Mouse (Mus musculus): Measurements from ENCODE around the gene Plagl1. TPM values are rescaled to one million over a fixed set of nuclear protein-coding genes. Genes with fewer than 3 reads are reported as not detected.
A peak's percentile ranks its signal among the peaks of the same experiment; 100 is the strongest.

Plagl1 gene
- polyA plus RNA-seq, 1 experiment from 2014 or later: 81.0 TPM

DNA sequence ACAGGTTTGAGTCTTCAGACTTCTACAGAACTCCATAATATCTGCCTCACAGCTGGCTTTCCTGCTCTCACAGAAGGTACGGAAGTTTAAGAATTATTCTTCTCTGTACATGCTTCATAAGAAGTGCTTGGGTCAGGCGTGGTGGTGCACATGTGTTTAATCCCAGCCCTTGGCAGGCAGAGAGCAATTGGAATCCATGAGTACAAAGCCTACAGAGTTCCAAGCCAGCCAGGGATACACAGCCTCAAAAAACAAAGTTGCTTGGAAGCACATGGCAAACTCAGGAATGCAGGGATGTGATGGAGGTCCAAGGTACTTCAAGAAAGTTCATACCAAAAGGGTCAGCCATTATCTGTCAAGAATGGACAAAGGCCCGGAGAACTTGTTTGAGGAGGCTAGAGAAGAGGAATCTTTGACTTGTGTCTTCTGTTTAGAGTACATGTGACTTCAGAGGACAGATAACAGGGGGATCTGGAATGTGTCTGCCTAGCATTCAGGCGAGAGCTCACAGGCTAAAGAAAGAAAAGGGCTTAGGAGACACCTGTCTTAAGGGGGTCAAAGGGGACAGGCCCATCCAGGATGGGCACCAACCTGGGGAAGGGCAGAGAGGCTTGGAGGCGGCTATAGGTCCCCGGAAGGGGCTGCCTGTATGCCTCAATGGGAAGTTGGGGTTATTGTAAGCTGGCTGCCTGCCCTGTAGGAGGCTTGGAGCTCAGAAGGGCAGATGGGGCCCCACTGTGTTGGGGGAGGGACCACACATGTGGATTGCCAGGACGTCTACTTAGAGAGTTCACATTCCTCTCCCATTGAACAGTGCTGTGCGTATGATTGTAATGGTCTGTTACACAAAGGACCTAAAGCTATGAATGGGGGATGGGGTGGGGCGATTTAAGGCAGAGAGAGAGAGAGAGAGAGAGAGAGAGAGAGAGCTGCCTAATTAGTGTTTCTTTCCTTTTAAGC is 56.7 kb downstream of the Plagl1 start:
- H3K4me1 ChIP-seq (replicated peaks; ENCODE audit: control insufficient read depth, insufficient read depth): peaks cover 4% of the 10 kb centered on the region
- TF ChIP-seq CTCF (IDR thresholded peaks at IDR 0.05; ENCODE audit: low read depth): no peak
- TF ChIP-seq EP300 (optimal IDR thresholded peaks at IDR 0.05): no peak
- DNase-seq (ENCODE audit: low spot score) (no peak), ATAC-seq (ENCODE audit: low FRiP score, low TSS enrichment) (no peak; the same call in 1 of the 2 replicates)
- no peaks in the 10 kb centered on the region for H3K27me3 ChIP-seq (ENCODE audit: control insufficient read depth, insufficient read depth, low read length)
- WGBS: 49% methylated on average over 9 of the region's 9 CpGs
- H3K36me3 ChIP-seq (ENCODE audit: control insufficient read depth, insufficient read depth, low read length): no peaks in the 10 kb centered on the region
- no peak overlapping the region for H3K4me2 ChIP-seq (replicated peaks; ENCODE audit: low read depth)
- H3K9me3 ChIP-seq (ENCODE audit: control insufficient read depth, low read length): no peaks in the 10 kb centered on the region
- no peak overlapping the region for H3K9ac ChIP-seq (ENCODE audit: low read length)
- H3K4me3 ChIP-seq (ENCODE audit: low read depth, low read length): no peak overlapping the region
- 0 out of 2 replicates have a peak overlapping the region, but pooled peaks have one; percentile 35 for H3K27ac ChIP-seq (replicated peaks)

DNA sequence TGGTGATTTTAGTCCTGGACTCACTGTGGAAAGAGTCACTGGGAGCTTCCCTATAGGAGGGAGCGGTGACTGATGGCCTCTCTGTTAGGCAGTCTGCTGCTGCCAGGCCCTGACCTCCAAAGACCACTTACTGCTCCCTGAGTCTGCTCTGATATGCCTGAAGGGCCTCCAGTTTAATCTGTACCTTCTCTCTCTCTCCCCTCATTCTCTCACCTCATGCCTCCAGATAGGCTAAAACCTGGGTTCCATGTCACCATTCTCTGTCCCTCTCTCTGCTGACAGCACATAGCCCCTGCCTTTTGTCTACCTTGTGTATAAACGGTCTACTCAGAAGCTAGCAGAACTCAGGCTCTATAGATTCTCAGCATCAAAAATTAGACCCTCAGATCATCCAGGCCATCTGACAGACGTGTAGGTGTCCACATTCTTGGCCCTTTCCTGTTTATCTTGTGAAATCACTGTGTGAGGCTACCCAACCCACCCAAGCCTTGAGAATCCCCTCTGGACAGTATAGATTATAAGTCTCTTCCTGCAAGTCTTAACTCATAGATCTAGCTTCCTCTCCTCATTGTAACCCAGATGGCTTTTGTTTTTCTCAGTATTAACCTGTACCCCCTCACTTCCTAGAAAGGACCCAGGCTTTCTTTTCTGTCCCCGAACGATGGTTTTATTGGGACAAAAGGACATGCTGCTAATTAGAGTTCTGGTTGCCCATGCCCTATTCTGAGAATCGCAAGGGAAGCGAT is 57.9 kb downstream of the Plagl1 start:
- 65% methylated on average over 7 of the region's 7 CpGs for WGBS
- Histone ChIP-seq H3K4me2 (replicated peaks; ENCODE audit: low read depth) (no peak overlapping the region), H3K9me3 (ENCODE audit: control insufficient read depth, low read length) (no peaks in the 10 kb centered on the region), H3K27ac (replicated peaks) (peak overlapping the region; percentile 46), H3K27me3 (ENCODE audit: control insufficient read depth, insufficient read depth, low read length) (no peaks in the 10 kb centered on the region), H3K9ac (ENCODE audit: low read length) (no peak overlapping the region), H3K4me3 (ENCODE audit: low read depth, low read length) (no peak overlapping the region), H3K4me1 (replicated peaks; ENCODE audit: control insufficient read depth, insufficient read depth) (peaks cover 4% of the 10 kb centered on the region), H3K36me3 (ENCODE audit: control insufficient read depth, insufficient read depth, low read length) (no peaks in the 10 kb centered on the region)
- ATAC-seq (ENCODE audit: low FRiP score, low TSS enrichment) (no peak), DNase-seq (ENCODE audit: low spot score) (no peak)
- TF ChIP-seq EP300 (optimal IDR thresholded peaks at IDR 0.05) (no peak), CTCF (IDR thresholded peaks at IDR 0.05; ENCODE audit: low read depth) (no peak)

DNA sequence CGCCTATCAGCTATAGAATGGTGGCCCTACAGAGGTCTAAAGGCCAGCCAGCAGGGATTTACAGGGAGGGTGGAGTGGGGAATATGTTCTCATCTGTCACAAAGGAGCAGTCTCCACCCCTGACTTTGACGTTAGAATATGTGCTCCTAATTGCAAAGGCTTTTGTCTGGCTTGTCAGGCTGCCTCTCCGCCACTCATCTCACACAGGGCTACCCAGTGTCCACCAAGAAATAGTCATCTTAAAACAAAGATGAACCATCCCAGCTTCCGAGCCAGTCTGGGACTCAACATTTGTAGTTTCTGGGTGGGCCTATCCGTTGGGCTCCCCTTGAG is 58.4 kb downstream of the Plagl1 start:
- 60% methylated on average over 5 of the region's 5 CpGs for WGBS
- no peak overlapping the region for H3K4me2 ChIP-seq (replicated peaks; ENCODE audit: low read depth)
- no peak for DNase-seq (ENCODE audit: low spot score)

GRCm38 (mm10) chr10:13119300-13119699 is 59.0 kb downstream of the Plagl1 start:
- H3K9ac ChIP-seq (ENCODE audit: low read length): no peak overlapping the region
- no peak for TF ChIP-seq EP300 (optimal IDR thresholded peaks at IDR 0.05)
- TF ChIP-seq CTCF (IDR thresholded peaks at IDR 0.05; ENCODE audit: low read depth): no peak
- no peak overlapping the region for H3K4me3 ChIP-seq (ENCODE audit: low read depth, low read length)
- no peak overlapping the region for H3K4me2 ChIP-seq (replicated peaks; ENCODE audit: low read depth)
- 67% methylated on average over 2 of the region's 2 CpGs for WGBS
- no peak overlapping the region for H3K27ac ChIP-seq (replicated peaks)
- peaks cover 4% of the 10 kb centered on the region for H3K4me1 ChIP-seq (replicated peaks; ENCODE audit: control insufficient read depth, insufficient read depth)
- ATAC-seq (ENCODE audit: low FRiP score, low TSS enrichment): no peak
- H3K36me3 ChIP-seq (ENCODE audit: control insufficient read depth, insufficient read depth, low read length): no peaks in the 10 kb centered on the region
- no peaks in the 10 kb centered on the region for H3K27me3 ChIP-seq (ENCODE audit: control insufficient read depth, insufficient read depth, low read length)
- DNase-seq (ENCODE audit: low spot score): no peak
- H3K9me3 ChIP-seq (ENCODE audit: control insufficient read depth, low read length): no peaks in the 10 kb centered on the region

More for the DNA sequence above, 58.4 kb downstream of the Plagl1 start:
- Histone ChIP-seq H3K27ac (replicated peaks) (no peak overlapping the region; the same call in 1 of the 2 replicates), H3K9ac (ENCODE audit: low read length) (no peak overlapping the region), H3K27me3 (ENCODE audit: control insufficient read depth, insufficient read depth, low read length) (no peaks in the 10 kb centered on the region), H3K9me3 (ENCODE audit: control insufficient read depth, low read length) (no peaks in the 10 kb centered on the region), H3K4me3 (ENCODE audit: low read depth, low read length) (no peak overlapping the region), H3K36me3 (ENCODE audit: control insufficient read depth, insufficient read depth, low read length) (no peaks in the 10 kb centered on the region), H3K4me1 (replicated peaks; ENCODE audit: control insufficient read depth, insufficient read depth) (peaks cover 4% of the 10 kb centered on the region)
- no peak for TF ChIP-seq EP300 (optimal IDR thresholded peaks at IDR 0.05)
- no peak for TF ChIP-seq CTCF (IDR thresholded peaks at IDR 0.05; ENCODE audit: low read depth)
- ATAC-seq (ENCODE audit: low FRiP score, low TSS enrichment): no peak

- ATAC-seq (ENCODE audit: low FRiP score, low TSS enrichment): no peak
- 58% methylated on average over 3 of the region's 3 CpGs for WGBS
- no peaks in the 10 kb centered on the region for H3K27me3 ChIP-seq (ENCODE audit: control insufficient read depth, insufficient read depth, low read length)
- no peak overlapping the region for H3K4me3 ChIP-seq (ENCODE audit: low read depth, low read length)
- no peak for DNase-seq (ENCODE audit: low spot score)
- H3K9me3 ChIP-seq (ENCODE audit: control insufficient read depth, low read length): no peaks in the 10 kb centered on the region
- H3K36me3 ChIP-seq (ENCODE audit: control insufficient read depth, insufficient read depth, low read length): peaks cover 9% of the 10 kb centered on the region
- H3K9ac ChIP-seq (ENCODE audit: low read length): no peak overlapping the region
- no peaks in the 10 kb centered on the region for H3K4me1 ChIP-seq (replicated peaks; ENCODE audit: control insufficient read depth, insufficient read depth)
- no peak overlapping the region for H3K27ac ChIP-seq (replicated peaks)
- H3K4me2 ChIP-seq (replicated peaks; ENCODE audit: low read depth): no peak overlapping the region
- TF ChIP-seq EP300 (optimal IDR thresholded peaks at IDR 0.05) (no peak), CTCF (IDR thresholded peaks at IDR 0.05; ENCODE audit: low read depth) (no peak)
Measured at GRCm38 (mm10) chr10:13125811-13126210, 65.5 kb downstream of the Plagl1 start.
